Mouse (Mus musculus) layer of hippocampus, adult 2 months (tissue): Measurements from ENCODE around the gene Npas2. TPM values are rescaled to one million over a fixed set of nuclear protein-coding genes. Genes with fewer than 3 reads are reported as not detected.

Source experiments
- DNase-seq, 2 experiments: peaks; one replicate each; pipeline ENCODE4 v3.0.0; 2022; ENCODE audit warnings: low spot score in 2 of 2
- H3K27ac ChIP-seq: fragments of 200-600 bp; 2 replicates; pipeline ENCODE4 v1.8.1; 2022
- H3K4me3 ChIP-seq: fragments of 200-600 bp; 2 replicates; pipeline ENCODE4 v1.8.1; 2022; ENCODE audit warnings: mild to moderate bottlenecking
- CTCF ChIP-seq: fragments of 200-600 bp; conservative IDR thresholded peaks from 2 replicates; pipeline ENCODE4 v1.8.1; 2022; ENCODE audit warnings: antibody characterized with exemption, mild to moderate bottlenecking, moderate library complexity
- microRNA-seq, 2 experiments: library from miRNA; unstranded; fragments of <30 nt; microRNA quantifications; one replicate each; pipeline ENCODE4 v1.2.0; 2021
- total RNA-seq, 2 experiments: library from RNA; stranded (reverse); gene quantifications; 2 replicates each; pipeline ENCODE4 v1.2.3; 2021

The Npas2 gene
- total RNA-seq, 2 experiments from 2014 or later, result 35.7 to 36.3 TPM

- no peak for DNase-seq
- TF ChIP-seq CTCF, result no peak
- H3K4me3 ChIP-seq, result no peak overlapping the region
- H3K27ac ChIP-seq, result no peak overlapping the region
Observed at GRCm38 (mm10) chr1:39410085-39410821, 216.7 kb downstream of the Npas2 start.

Small RNAs within 50 kb of the gene (microRNA-seq; reads per million reads assigned to microRNA genes)
- 0 reads per million in 2 experiments for gene Mir6349

Other genes with a start within 250 kb of the Npas2 start
- 10 to 100 TPM; 36.3 TPM for gene Pdcl3, start 208.1 kb upstream of the Npas2 start, total RNA-seq
- 100 to 1,000 TPM; 538 to 549 TPM for gene Rpl31, start 174.1 kb downstream of the Npas2 start, total RNA-seq